Mouse (Mus musculus) spleen, adult 2 months (tissue): ENCODE data around the gene Hlcs. TPM values are rescaled to one million over a fixed set of nuclear protein-coding genes. Genes with fewer than 3 reads are reported as not detected.
A peak's percentile ranks its signal among the peaks of the same experiment; 100 is the strongest.

Source experiments
- DNase-seq, 2 experiments: peaks; one replicate each; pipeline versions ENCODE4 v3.0.0 to v3.0.0-alpha.2; 2012 to 2021; ENCODE audit warnings: low spot score in 2 of 2, low read depth in 1 of 2
- H3K27ac ChIP-seq: fragments of 200-500 bp; 2 replicates; pipeline ENCODE4 v1.5.1; 2012; ENCODE audit warnings: low read length, inconsistent platforms; ENCODE audit not compliant: insufficient read depth
- H3K27me3 ChIP-seq: fragments of 200-500 bp; 2 replicates; pipeline ENCODE4 v1.6.1; 2012; ENCODE audit warnings: mild to moderate bottlenecking, moderate library complexity, low read length, inconsistent platforms; ENCODE audit not compliant: control insufficient read depth, insufficient read depth
- H3K36me3 ChIP-seq: fragments of 200-500 bp; 2 replicates; pipeline ENCODE4 v1.6.1; 2012; ENCODE audit warnings: mild to moderate bottlenecking, low read length, inconsistent platforms; ENCODE audit not compliant: control insufficient read depth, insufficient read depth
- H3K4me1 ChIP-seq: fragments of 200-500 bp; 2 replicates; pipeline ENCODE4 v1.6.1; 2011; ENCODE audit warnings: inconsistent platforms; ENCODE audit not compliant: control insufficient read depth, insufficient read depth, insufficient read length
- H3K4me3 ChIP-seq: fragments of 200-500 bp; 2 replicates; pipeline ENCODE4 v1.5.1; 2011; ENCODE audit warnings: mild to moderate bottlenecking, inconsistent platforms; ENCODE audit not compliant: insufficient read depth, insufficient read length; ENCODE audit errors: extremely low read depth
- CTCF ChIP-seq: fragments of 200-500 bp; IDR thresholded peaks from 2 replicates; pipeline ENCODE4 v1.5.1; 2011; ENCODE audit warnings: mild to moderate bottlenecking, inconsistent platforms; ENCODE audit not compliant: insufficient read depth, insufficient read length, insufficient replicate concordance; ENCODE audit errors: extremely low read depth
- POLR2A ChIP-seq: fragments of 200-500 bp; IDR thresholded peaks from 2 replicates; pipeline ENCODE4 v1.6.1; 2011; ENCODE audit warnings: low read depth, low read length, inconsistent platforms
- WGBS: fragments of 180-500 bp; shearing (Covaris S2); methylation state at CpG from one replicate; pipeline ENCODE4 v1.1.7; 2018; 5-methylcytosine and 5-hydroxymethylcytosine counted together
- polyA plus RNA-seq: library from polyadenylated mRNA; depleted of rRNA; stranded (reverse); fragments of >200 nt; gene quantifications from 2 replicates; pipeline ENCODE4 v1.2.3, GENCODE M21; 2012

Gene Hlcs
- polyA plus RNA-seq, 1 experiment = 9.7 TPM

GRCm38 (mm10) chr16:94248721-94249120, 64.7 kb downstream of the Hlcs start:
- 96% methylated on average over 15 of the region's 15 CpGs for WGBS
- Histone ChIP-seq H3K4me3 (no peak overlapping the region), H3K36me3 (no peaks in the 10 kb centered on the region), H3K4me1 (peaks cover 26% of the 10 kb centered on the region), H3K27ac (no peak overlapping the region), H3K27me3 (no peaks in the 10 kb centered on the region)
- TF ChIP-seq CTCF = no peak
- no peak for TF ChIP-seq POLR2A
- DNase-seq = no peak

GRCm38 (mm10) chr16:94246976-94247375, 66.4 kb downstream of the Hlcs start:
- no peak for TF ChIP-seq POLR2A
- Histone ChIP-seq H3K4me3 (no peak overlapping the region), H3K27ac (peak overlapping the region; percentile 92), H3K27me3 (no peaks in the 10 kb centered on the region), H3K4me1 (peaks cover 26% of the 10 kb centered on the region), H3K36me3 (no peaks in the 10 kb centered on the region)
- 67% methylated on average over 8 of the region's 8 CpGs for WGBS
- no peak for DNase-seq

- whole genome bisulfite sequencing = 49% methylated on average over 17 of the region's 17 CpGs
- no peaks in the 10 kb centered on the region for H3K36me3 ChIP-seq
- H3K4me1 ChIP-seq = peaks cover 26% of the 10 kb centered on the region
- peak overlapping the region; percentile 56; the same call in 1 of the 2 replicates for H3K4me3 ChIP-seq
- peak overlapping the region; percentile 92 for H3K27ac ChIP-seq
- H3K27me3 ChIP-seq = no peaks in the 10 kb centered on the region
- peak; percentile 72 to 76 for DNase-seq
- no peak for TF ChIP-seq CTCF
- TF ChIP-seq POLR2A = peak; percentile 65
Measured at GRCm38 (mm10) chr16:94246058-94246784, 67.2 kb downstream of the Hlcs start.

GRCm38 (mm10) chr16:94241126-94241525, 72.2 kb downstream of the Hlcs start:
- TF ChIP-seq CTCF (no peak), POLR2A (peak; percentile 29; the same call in 1 of the 2 replicates)
- no peaks in the 10 kb centered on the region for H3K27me3 ChIP-seq
- no peaks in the 10 kb centered on the region for H3K36me3 ChIP-seq
- 44% methylated on average over 10 of the region's 10 CpGs for WGBS
- DNase-seq = peak; percentile 55 to 65
- H3K27ac ChIP-seq = peak overlapping the region; percentile 89
- H3K4me3 ChIP-seq = no peak overlapping the region
- H3K4me1 ChIP-seq = peaks cover 36% of the 10 kb centered on the region

- DNase-seq = no peak
- Histone ChIP-seq H3K27me3 (no peaks in the 10 kb centered on the region), H3K36me3 (no peaks in the 10 kb centered on the region), H3K4me3 (no peak overlapping the region), H3K4me1 (peaks cover 28% of the 10 kb centered on the region), H3K27ac (peak overlapping the region; percentile 44)
- no peak for TF ChIP-seq POLR2A
- no peak for TF ChIP-seq CTCF
- 0% methylated on average over 2 of the region's 2 CpGs for WGBS
Measured at GRCm38 (mm10) chr16:94240190-94240589, 73.2 kb downstream of the Hlcs start.

- TF ChIP-seq POLR2A (peak; percentile 28; the same call in 1 of the 2 replicates), CTCF (no peak)
- no peak overlapping the region for H3K4me3 ChIP-seq
- peak in 1 of 2 experiments; percentile 29 for DNase-seq
- H3K36me3 ChIP-seq = no peaks in the 10 kb centered on the region
- H3K4me1 ChIP-seq = peaks cover 26% of the 10 kb centered on the region
- no peaks in the 10 kb centered on the region for H3K27me3 ChIP-seq
- peak overlapping the region; percentile 86 for H3K27ac ChIP-seq
- WGBS = 29% methylated on average over 6 of the region's 6 CpGs
Measured at GRCm38 (mm10) chr16:94239567-94239966, 73.8 kb downstream of the Hlcs start.

GRCm38 (mm10) chr16:94239146-94239545, 74.2 kb downstream of the Hlcs start:
- DNase-seq = no peak
- Histone ChIP-seq H3K36me3 (no peaks in the 10 kb centered on the region), H3K4me1 (peaks cover 23% of the 10 kb centered on the region), H3K27me3 (no peaks in the 10 kb centered on the region), H3K4me3 (no peak overlapping the region), H3K27ac (peak overlapping the region; percentile 86)
- TF ChIP-seq CTCF (no peak), POLR2A (no peak)
- WGBS = 65% methylated on average over 7 of the region's 7 CpGs
